Mouse (Mus musculus): ENCODE data around the gene C4bp. TPM values are rescaled to one million over a fixed set of nuclear protein-coding genes. Genes with fewer than 3 reads are reported as not detected.

C4bp gene
- not detected in 2 replicates for polyA plus RNA-seq (2014; fragmentation: Nextera tagmentation; extraction: Ambion mirVana)

GRCm38 (mm10) chr1:130661454-130661853 lies at the start of gene C4bp:
TSS of gene C4bp (minus strand) at chr1:130661632.
- H3K4me3 ChIP-seq (replicated peaks; ENCODE audit: low read length), result no peak within 1 kb of the TSS
- H3K9ac ChIP-seq, result no peak within 1 kb of the TSS
- no peaks in the 10 kb centered on the region for H3K9me3 ChIP-seq (ENCODE audit: control insufficient read depth, low read length)
- no peaks in the 10 kb centered on the region for H3K4me1 ChIP-seq (replicated peaks; ENCODE audit: control insufficient read depth, insufficient read depth, low read length)
- 90% methylated on average over 3 of the region's 3 CpGs for WGBS
- H3K36me3 ChIP-seq (replicated peaks; ENCODE audit: control insufficient read depth, insufficient read depth), result no peaks in the 10 kb centered on the region
- H3K27ac ChIP-seq, result no peak within 1 kb of the TSS
- DNase-seq (ENCODE audit: low spot score), result no peak
- no peak for ATAC-seq (ENCODE audit: low FRiP score)
- H3K27me3 ChIP-seq (ENCODE audit: control insufficient read depth, insufficient read depth, low read length), result no peaks in the 10 kb centered on the region
- no peak within 1 kb of the TSS for H3K4me2 ChIP-seq (replicated peaks)

GRCm38 (mm10) chr1:130710283-130711080 lies 49.0 kb upstream of the C4bp start:
- Histone ChIP-seq H3K4me1 (replicated peaks; ENCODE audit: control insufficient read depth, insufficient read depth, low read length) (no peaks in the 10 kb centered on the region), H3K4me3 (replicated peaks; ENCODE audit: low read length) (no peak overlapping the region), H3K9ac (no peak overlapping the region), H3K27me3 (ENCODE audit: control insufficient read depth, insufficient read depth, low read length) (no peaks in the 10 kb centered on the region), H3K4me2 (replicated peaks) (no peak overlapping the region), H3K36me3 (replicated peaks; ENCODE audit: control insufficient read depth, insufficient read depth) (peaks cover 44% of the 10 kb centered on the region), H3K9me3 (ENCODE audit: control insufficient read depth, low read length) (no peaks in the 10 kb centered on the region), H3K27ac (no peak overlapping the region)
- ATAC-seq (ENCODE audit: low FRiP score), result no peak
- 89% methylated on average over 22 of the region's 22 CpGs for WGBS
- no peak for DNase-seq (ENCODE audit: low spot score)

- WGBS, result 93% methylated on average over 2 of the region's 2 CpGs
- Histone ChIP-seq H3K4me1 (replicated peaks; ENCODE audit: control insufficient read depth, insufficient read depth, low read length) (no peaks in the 10 kb centered on the region), H3K4me3 (replicated peaks; ENCODE audit: low read length) (no peak overlapping the region), H3K9me3 (ENCODE audit: control insufficient read depth, low read length) (no peaks in the 10 kb centered on the region), H3K36me3 (replicated peaks; ENCODE audit: control insufficient read depth, insufficient read depth) (peaks cover 93% of the 10 kb centered on the region), H3K9ac (no peak overlapping the region), H3K4me2 (replicated peaks) (no peak overlapping the region), H3K27ac (no peak overlapping the region), H3K27me3 (ENCODE audit: control insufficient read depth, insufficient read depth, low read length) (no peaks in the 10 kb centered on the region)
- ATAC-seq (ENCODE audit: low FRiP score) (no peak), DNase-seq (ENCODE audit: low spot score) (no peak)
Observed at GRCm38 (mm10) chr1:130703613-130704012, 42.2 kb upstream of the C4bp start.

- Histone ChIP-seq H3K27me3 (ENCODE audit: control insufficient read depth, insufficient read depth, low read length) (no peaks in the 10 kb centered on the region), H3K4me1 (replicated peaks; ENCODE audit: control insufficient read depth, insufficient read depth, low read length) (no peaks in the 10 kb centered on the region), H3K4me3 (replicated peaks; ENCODE audit: low read length) (no peak overlapping the region), H3K4me2 (replicated peaks) (no peak overlapping the region), H3K27ac (no peak overlapping the region), H3K36me3 (replicated peaks; ENCODE audit: control insufficient read depth, insufficient read depth) (peaks cover 97% of the 10 kb centered on the region), H3K9ac (no peak overlapping the region), H3K9me3 (ENCODE audit: control insufficient read depth, low read length) (no peaks in the 10 kb centered on the region)
- WGBS, result 96% methylated on average over 11 of the region's 11 CpGs
- no peak for DNase-seq (ENCODE audit: low spot score)
- no peak for ATAC-seq (ENCODE audit: low FRiP score)
Observed at GRCm38 (mm10) chr1:130701976-130702375, 40.5 kb upstream of the C4bp start.

- DNase-seq (ENCODE audit: low spot score) (no peak), ATAC-seq (ENCODE audit: low FRiP score) (no peak)
- Histone ChIP-seq H3K4me2 (replicated peaks) (no peak overlapping the region), H3K9ac (no peak overlapping the region), H3K4me3 (replicated peaks; ENCODE audit: low read length) (no peak overlapping the region), H3K27ac (no peak overlapping the region), H3K4me1 (replicated peaks; ENCODE audit: control insufficient read depth, insufficient read depth, low read length) (no peaks in the 10 kb centered on the region), H3K36me3 (replicated peaks; ENCODE audit: control insufficient read depth, insufficient read depth) (peaks cover 93% of the 10 kb centered on the region), H3K9me3 (ENCODE audit: control insufficient read depth, low read length) (no peaks in the 10 kb centered on the region), H3K27me3 (ENCODE audit: control insufficient read depth, insufficient read depth, low read length) (no peaks in the 10 kb centered on the region)
- 93% methylated on average over 10 of the region's 10 CpGs for WGBS
Observed at GRCm38 (mm10) chr1:130699937-130700633, 38.7 kb upstream of the C4bp start.

- DNase-seq (ENCODE audit: low spot score), result no peak
- H3K9me3 ChIP-seq (ENCODE audit: control insufficient read depth, low read length), result no peaks in the 10 kb centered on the region
- H3K27ac ChIP-seq, result no peak overlapping the region
- no peak overlapping the region for H3K4me3 ChIP-seq (replicated peaks; ENCODE audit: low read length)
- no peak overlapping the region for H3K4me2 ChIP-seq (replicated peaks)
- ATAC-seq (ENCODE audit: low FRiP score), result no peak
- no peaks in the 10 kb centered on the region for H3K27me3 ChIP-seq (ENCODE audit: control insufficient read depth, insufficient read depth, low read length)
- H3K36me3 ChIP-seq (replicated peaks; ENCODE audit: control insufficient read depth, insufficient read depth), result peaks cover 90% of the 10 kb centered on the region
- 92% methylated on average over 5 of the region's 5 CpGs for WGBS
- H3K9ac ChIP-seq, result no peak overlapping the region
- no peaks in the 10 kb centered on the region for H3K4me1 ChIP-seq (replicated peaks; ENCODE audit: control insufficient read depth, insufficient read depth, low read length)
Observed at GRCm38 (mm10) chr1:130698601-130699000, 37.2 kb upstream of the C4bp start.

- Histone ChIP-seq H3K9ac (no peak overlapping the region), H3K4me2 (replicated peaks) (no peak overlapping the region), H3K4me1 (replicated peaks; ENCODE audit: control insufficient read depth, insufficient read depth, low read length) (no peaks in the 10 kb centered on the region), H3K4me3 (replicated peaks; ENCODE audit: low read length) (no peak overlapping the region), H3K36me3 (replicated peaks; ENCODE audit: control insufficient read depth, insufficient read depth) (no peaks in the 10 kb centered on the region), H3K9me3 (ENCODE audit: control insufficient read depth, low read length) (no peaks in the 10 kb centered on the region), H3K27me3 (ENCODE audit: control insufficient read depth, insufficient read depth, low read length) (no peaks in the 10 kb centered on the region), H3K27ac (no peak overlapping the region)
- 48% methylated on average over 1 of the region's 1 CpGs for whole genome bisulfite sequencing
- DNase-seq (ENCODE audit: low spot score), result no peak
- ATAC-seq (ENCODE audit: low FRiP score), result no peak
Observed at GRCm38 (mm10) chr1:130683905-130684304, 22.5 kb upstream of the C4bp start.

- Histone ChIP-seq H3K9me3 (ENCODE audit: control insufficient read depth, low read length) (no peaks in the 10 kb centered on the region), H3K9ac (no peak overlapping the region), H3K4me2 (replicated peaks) (no peak overlapping the region), H3K36me3 (replicated peaks; ENCODE audit: control insufficient read depth, insufficient read depth) (no peaks in the 10 kb centered on the region), H3K27me3 (ENCODE audit: control insufficient read depth, insufficient read depth, low read length) (no peaks in the 10 kb centered on the region), H3K27ac (no peak overlapping the region), H3K4me1 (replicated peaks; ENCODE audit: control insufficient read depth, insufficient read depth, low read length) (no peaks in the 10 kb centered on the region), H3K4me3 (replicated peaks; ENCODE audit: low read length) (no peak overlapping the region)
- DNase-seq (ENCODE audit: low spot score), result no peak
- WGBS, result 81% methylated on average over 6 of the region's 6 CpGs
- no peak for ATAC-seq (ENCODE audit: low FRiP score)
Observed at GRCm38 (mm10) chr1:130681656-130682413, 20.4 kb upstream of the C4bp start.

GRCm38 (mm10) chr1:130681075-130681474 lies 19.6 kb upstream of the C4bp start:
- H3K9me3 ChIP-seq (ENCODE audit: control insufficient read depth, low read length), result no peaks in the 10 kb centered on the region
- H3K9ac ChIP-seq, result no peak overlapping the region
- no peak overlapping the region for H3K4me2 ChIP-seq (replicated peaks)
- no peak overlapping the region for H3K4me3 ChIP-seq (replicated peaks; ENCODE audit: low read length)
- 81% methylated on average over 2 of the region's 2 CpGs for WGBS
- DNase-seq (ENCODE audit: low spot score) (no peak), ATAC-seq (ENCODE audit: low FRiP score) (no peak)
- H3K27me3 ChIP-seq (ENCODE audit: control insufficient read depth, insufficient read depth, low read length), result no peaks in the 10 kb centered on the region
- no peaks in the 10 kb centered on the region for H3K4me1 ChIP-seq (replicated peaks; ENCODE audit: control insufficient read depth, insufficient read depth, low read length)
- no peak overlapping the region for H3K27ac ChIP-seq
- no peaks in the 10 kb centered on the region for H3K36me3 ChIP-seq (replicated peaks; ENCODE audit: control insufficient read depth, insufficient read depth)
